Mouse (Mus musculus) CH12.LX (cell line): ENCODE measurements around the gene Syce1. TPM values are rescaled to one million over a fixed set of nuclear protein-coding genes. Genes with fewer than 3 reads are reported as not detected.

ENCODE experiments used
- DNase-seq: peaks from one replicate; pipeline ENCODE4 v3.0.0-alpha.2; 2013; ENCODE audit errors: extremely low read depth
- H3K27ac ChIP-seq: 2 replicates; pipeline ENCODE4 v1.5.1; 2012; ENCODE audit warnings: low read depth, mild to moderate bottlenecking, control low read depth, moderate library complexity; ENCODE audit not compliant: insufficient read depth
- H3K27me3 ChIP-seq: replicated peaks from 2 replicates; pipeline ENCODE3; 2012; ENCODE audit warnings: inconsistent platforms
- H3K36me3 ChIP-seq, 2 experiments: replicated peaks in 1 of 2; 2 replicates each; pipeline versions ENCODE3 to v1.6.1; 2012; ENCODE audit warnings: inconsistent platforms in 1 of 2, low read length in 1 of 2, mild to moderate bottlenecking in 1 of 2, mixed read lengths in 1 of 2, moderate library complexity in 1 of 2; ENCODE audit not compliant: control insufficient read depth in 1 of 2, insufficient read depth in 1 of 2
- H3K4me1 ChIP-seq, 2 experiments: 2 replicates each; pipeline ENCODE4 v1.6.1; 2012; ENCODE audit warnings: inconsistent platforms in 1 of 2, moderate library complexity in 1 of 2; ENCODE audit not compliant: insufficient read depth in 2 of 2, control insufficient read depth in 1 of 2
- H3K4me2 ChIP-seq: 2 replicates; pipeline ENCODE4 v1.6.1; 2012; ENCODE audit warnings: low read depth, mild to moderate bottlenecking, control low read depth; ENCODE audit not compliant: poor library complexity, insufficient read depth, severe bottlenecking
- H3K4me3 ChIP-seq, 3 experiments: fragments of 150-350 bp in 1 of 3; sonication (generic) in 1 of 3; replicated peaks in 1 of 3; 2 replicates each; pipeline versions ENCODE3 to v1.5.1; 2011 to 2012; ENCODE audit warnings: low read depth in 2 of 3, low read length in 2 of 3, mild to moderate bottlenecking in 2 of 3, moderate library complexity in 2 of 3, control low read depth in 1 of 3, improper control_type of control experiment in 1 of 3, inconsistent platforms in 1 of 3, mixed read lengths in 1 of 3; ENCODE audit not compliant: poor library complexity in 1 of 3
- H3K79me2 ChIP-seq: replicated peaks from 2 replicates; pipeline ENCODE4 v1.6.1; 2012; ENCODE audit warnings: mild to moderate bottlenecking, moderate library complexity; ENCODE audit not compliant: control insufficient read depth, poor library complexity, insufficient read depth, severe bottlenecking; ENCODE audit errors: extremely low read depth
- H3K9ac ChIP-seq: 2 replicates; pipeline ENCODE4 v1.6.1; 2012; ENCODE audit warnings: low read depth, mild to moderate bottlenecking, control low read depth, moderate library complexity; ENCODE audit not compliant: insufficient read depth
- H3K9me3 ChIP-seq: replicated peaks from 2 replicates; pipeline ENCODE3; 2012; ENCODE audit warnings: low read length, inconsistent platforms, mixed read lengths
- CHD1 ChIP-seq: IDR thresholded peaks from 2 replicates; pipeline ENCODE4 v1.6.1; 2012; ENCODE audit warnings: low read depth, low read length, improper control_type of control experiment, inconsistent platforms
- ELF1 ChIP-seq: IDR thresholded peaks from 2 replicates; pipeline ENCODE4 v1.6.1; 2014; ENCODE audit warnings: low read depth, mild to moderate bottlenecking, inconsistent platforms, low read length, improper control_type of control experiment
- EP300 ChIP-seq: IDR thresholded peaks from 2 replicates; pipeline ENCODE4 v1.6.1; 2011; ENCODE audit warnings: low read length, improper control_type of control experiment
- JUN ChIP-seq: IDR thresholded peaks from 2 replicates; pipeline ENCODE4 v1.6.1; 2011; ENCODE audit warnings: low read depth, mild to moderate bottlenecking, low read length, improper control_type of control experiment, moderate library complexity; ENCODE audit not compliant: insufficient read depth
- MAFK ChIP-seq: IDR thresholded peaks from 2 replicates; pipeline ENCODE4 v1.6.1; 2011; ENCODE audit warnings: low read length, improper control_type of control experiment; ENCODE audit not compliant: insufficient replicate concordance
- MAX ChIP-seq: IDR thresholded peaks from 2 replicates; pipeline ENCODE4 v1.6.1; 2011; ENCODE audit warnings: low read length, improper control_type of control experiment
- MYC ChIP-seq: IDR thresholded peaks from 2 replicates; pipeline ENCODE4 v1.6.1; 2011; ENCODE audit warnings: low read depth, mild to moderate bottlenecking, improper control_type of control experiment, low read length
- NRF1 ChIP-seq: IDR thresholded peaks from 2 replicates; pipeline ENCODE4 v1.6.1; 2014; ENCODE audit warnings: low read depth, mild to moderate bottlenecking, inconsistent platforms, low read length, improper control_type of control experiment, moderate library complexity
- PAX5 ChIP-seq: IDR thresholded peaks from 2 replicates; pipeline ENCODE4 v1.6.1; 2012; ENCODE audit warnings: low read length, inconsistent platforms, mixed read lengths
- RCOR1 ChIP-seq: conservative IDR thresholded peaks from 2 replicates; pipeline ENCODE4 v1.6.1; 2012; ENCODE audit warnings: low read depth, mild to moderate bottlenecking, inconsistent platforms, low read length, improper control_type of control experiment
- UBTF ChIP-seq: IDR thresholded peaks from 2 replicates; pipeline ENCODE4 v1.6.1; 2012; ENCODE audit warnings: low read depth, mild to moderate bottlenecking, inconsistent platforms, low read length, improper control_type of control experiment, moderate library complexity
- USF1 ChIP-seq: IDR thresholded peaks from 2 replicates; pipeline ENCODE4 v1.6.1; 2014; ENCODE audit warnings: low read depth, mild to moderate bottlenecking, inconsistent platforms, low read length, improper control_type of control experiment
- USF2 ChIP-seq: conservative IDR thresholded peaks from 2 replicates; pipeline ENCODE4 v1.6.1; 2011; ENCODE audit warnings: low read depth, low read length, improper control_type of control experiment
- ZKSCAN1 ChIP-seq: IDR thresholded peaks from 2 replicates; pipeline ENCODE4 v1.6.1; 2012; ENCODE audit warnings: low read depth, inconsistent platforms, low read length, improper control_type of control experiment, borderline replicate concordance
- dilution Hi-C: fragments of 300-500 bp; cut with MboI; formaldehyde crosslinking; loops from 2 replicates; pipeline ENCODE4 v1.14.3; 2020; ENCODE audit warnings: low sequenced_read_pairs; ENCODE audit not compliant: extremely low pct_unique_long_range_greater_than_20kb, extremely low pct_ligation_motif_present
- in situ Hi-C: fragments of 300-500 bp; cut with MboI; formaldehyde crosslinking; loops from 3 replicates; pipeline ENCODE4 v1.14.3; 2019; ENCODE audit warnings: low sequenced_read_pairs, low pct_ligation_motif_present, low pct_unique_long_range_greater_than_20kb, mixed read lengths
- polyA plus RNA-seq: library from polyadenylated mRNA; unstranded; fragments of >175 nt; gene quantifications from 2 replicates; pipeline ENCODE4 v1.2.1, GENCODE M21; 2012; ENCODE audit warnings: low read depth; ENCODE audit not compliant: insufficient read length
- total RNA-seq, 2 experiments: library from RNA; depleted of rRNA; stranded (reverse); fragments of 300-350 nt in 1 of 2; fragments of >200 nt in 1 of 2; gene quantifications; 2 replicates each; pipeline ENCODE4 v1.2.3; 2012 to 2014

Gene Syce1
- total and polyA plus RNA-seq, 3 experiments = not detected

DNA sequence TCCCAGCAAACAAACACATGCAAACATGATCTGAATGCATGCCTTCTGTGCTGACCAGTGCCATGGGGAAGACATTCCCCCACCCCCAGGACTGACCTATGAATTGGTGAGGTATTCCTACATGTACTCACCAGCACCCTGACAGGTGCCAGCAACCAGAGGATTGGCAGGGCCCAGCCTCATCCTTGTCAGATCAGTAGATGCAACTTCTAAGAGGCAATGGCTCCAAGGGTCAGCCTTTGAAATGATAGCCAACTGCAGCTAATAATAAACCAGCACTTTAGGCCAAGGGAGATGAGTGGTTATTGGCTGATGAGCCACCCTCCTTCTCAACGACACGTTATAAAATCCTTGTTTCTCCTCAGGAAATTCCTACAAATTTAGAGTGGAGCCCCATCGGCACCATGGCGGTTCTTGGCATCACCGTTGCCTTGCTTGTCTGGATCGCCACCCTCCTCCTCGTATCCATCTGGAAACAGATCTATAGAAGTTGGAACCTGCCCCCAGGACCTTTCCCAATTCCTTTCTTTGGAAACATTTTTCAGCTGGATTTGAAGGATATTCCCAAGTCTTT is 24.1 kb downstream of the Syce1 start, which contains the start of gene Cyp2e1:
TSS of gene Cyp2e1 (plus strand) at position 293 of the 574 bp plus-strand sequence.
- H3K79me2 ChIP-seq = no peaks in the 10 kb centered on the region
- H3K4me2 ChIP-seq = no peak within 1 kb of the TSS
- peaks cover 83% of the 10 kb centered on the region for H3K27me3 ChIP-seq
- H3K4me1 ChIP-seq = no peaks in the 10 kb centered on the region; a peak in 1 of 4 replicates
- dilution Hi-C loops (no loop called here), in situ Hi-C loops (no loop called here)
- no peak within 1 kb of the TSS for H3K4me3 ChIP-seq
- no peaks in the 10 kb centered on the region for H3K36me3 ChIP-seq
- H3K9me3 ChIP-seq = no peaks in the 10 kb centered on the region
- H3K9ac ChIP-seq = no peak within 1 kb of the TSS
- H3K27ac ChIP-seq = no peak within 1 kb of the TSS
- DNase-seq = no peak
- TF ChIP-seq JUN = no peak
- no peak for TF ChIP-seq PAX5
- no peak for TF ChIP-seq MAX
- no peak for TF ChIP-seq NRF1
- TF ChIP-seq CHD1 = no peak
- TF ChIP-seq ZKSCAN1 = no peak
- TF ChIP-seq ELF1 = no peak
- TF ChIP-seq USF1 = no peak
- no peak for TF ChIP-seq USF2
- TF ChIP-seq, all 38 proteins: peak for 0

- dilution Hi-C loops = no loop called here
Measured at GRCm38 (mm10) chr7:140760647-140761046, 27.0 kb downstream of the Syce1 start.

More at GRCm38 (mm10) chr7:140760647-140761046, 27.0 kb downstream of the Syce1 start:
- no peaks in the 10 kb centered on the region for H3K36me3 ChIP-seq
- no peak overlapping the region for H3K27ac ChIP-seq
- no peaks in the 10 kb centered on the region for H3K4me1 ChIP-seq
- H3K4me3 ChIP-seq = no peak overlapping the region
- no peak for DNase-seq
- no peaks in the 10 kb centered on the region for H3K79me2 ChIP-seq
- H3K9ac ChIP-seq = no peak overlapping the region
- TF ChIP-seq JUN (no peak), MAX (no peak), PAX5 (no peak), RCOR1 (no peak), EP300 (no peak), UBTF (no peak), MAFK (no peak), MYC (no peak)
- TF ChIP-seq, all 38 proteins: peak for 0
- Histone ChIP-seq H3K4me2 (no peak overlapping the region), H3K9me3 (peaks cover 2% of the 10 kb centered on the region), H3K27me3 (peaks cover 68% of the 10 kb centered on the region)
- in situ Hi-C loops = no loop called here
